Mouse (Mus musculus) neural tube, embryonic 10.5 days (tissue): ENCODE results near the gene Lrch1.
A peak's percentile ranks its signal among the peaks of the same experiment; 100 is the strongest.

Experiments
- DNase-seq: peaks from one replicate; pipeline ENCODE4 v3.0.0-alpha.2; 2017; ENCODE audit warnings: low spot score; ENCODE audit errors: extremely low spot score

Gene Lrch1

DNA sequence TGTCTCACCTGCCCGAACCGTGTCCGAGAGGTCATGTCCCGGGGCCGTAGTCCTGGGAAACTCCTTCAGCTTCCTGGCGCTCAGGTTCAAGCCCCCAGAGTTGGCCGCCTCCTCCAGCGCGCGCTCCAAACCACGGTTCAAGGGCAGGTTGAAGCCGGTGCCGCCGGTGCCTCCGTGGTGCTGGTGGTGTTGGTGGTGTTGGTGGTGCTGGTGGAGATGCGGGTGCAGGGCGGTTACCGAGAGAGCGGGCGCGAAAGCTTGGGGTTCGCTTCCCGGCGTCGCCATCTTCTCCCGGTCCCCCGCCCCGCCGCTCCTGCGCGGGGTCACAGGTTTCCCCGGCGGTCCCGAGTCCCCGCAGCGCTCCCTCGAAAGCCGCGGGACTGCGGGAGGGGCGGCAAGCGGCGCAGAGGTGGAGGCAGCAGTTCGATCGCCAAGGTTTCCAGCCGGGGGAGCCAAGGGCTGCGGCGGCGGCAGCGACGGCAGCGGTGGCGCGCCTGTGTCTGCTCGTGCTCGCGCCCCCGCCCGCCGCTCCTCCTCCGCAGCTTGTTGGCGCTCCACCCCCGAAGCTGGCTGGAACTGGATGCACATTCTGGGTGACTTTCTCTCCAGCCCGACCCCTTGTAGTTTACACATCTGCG, at the start of gene Lrch1:
TSS of gene Lrch1 (minus strand) at position 501 of the 638 bp plus-strand sequence.
- DNase-seq: peak; percentile 85

DNA sequence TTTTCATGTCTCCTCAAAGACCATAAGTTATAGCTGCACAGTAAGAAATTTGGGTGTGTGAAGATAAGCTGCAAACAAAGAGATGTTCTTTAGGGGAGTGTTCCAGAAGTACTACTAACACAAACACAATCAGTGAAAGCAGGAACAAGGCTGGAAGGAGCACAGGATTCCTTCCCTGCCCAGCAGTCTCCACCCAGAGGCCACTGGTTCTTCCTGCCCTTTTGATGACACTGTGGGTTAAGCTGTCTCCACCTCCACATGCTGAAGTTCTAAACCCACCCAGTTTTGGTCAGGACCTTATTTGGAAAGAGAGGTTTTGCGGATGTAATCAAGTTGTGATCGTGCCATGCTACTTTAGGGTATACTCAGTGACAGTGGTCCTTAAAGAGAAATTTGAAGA, 49.4 kb upstream of the Lrch1 start:
- DNase-seq: no peak

DNA sequence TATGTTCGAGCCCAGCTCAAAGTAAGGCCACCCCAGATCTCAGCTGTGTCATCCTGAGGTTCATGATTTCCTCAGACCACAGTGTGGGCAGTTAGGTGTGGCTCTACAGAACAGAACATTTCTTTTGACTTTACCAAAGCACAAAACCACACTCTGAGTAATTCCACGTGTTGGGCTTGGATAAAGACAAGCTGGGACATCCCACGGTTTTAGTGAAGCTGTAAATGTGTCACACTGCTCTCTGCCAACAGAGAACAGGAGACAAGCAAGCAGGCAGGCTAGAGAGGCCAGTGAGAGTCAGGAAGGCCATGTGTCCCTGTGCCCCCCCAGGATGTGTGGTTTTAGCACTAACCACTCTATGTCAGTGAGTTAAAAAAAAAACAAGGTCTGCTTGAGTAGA, 48.9 kb upstream of the Lrch1 start:
- no peak for DNase-seq

DNA sequence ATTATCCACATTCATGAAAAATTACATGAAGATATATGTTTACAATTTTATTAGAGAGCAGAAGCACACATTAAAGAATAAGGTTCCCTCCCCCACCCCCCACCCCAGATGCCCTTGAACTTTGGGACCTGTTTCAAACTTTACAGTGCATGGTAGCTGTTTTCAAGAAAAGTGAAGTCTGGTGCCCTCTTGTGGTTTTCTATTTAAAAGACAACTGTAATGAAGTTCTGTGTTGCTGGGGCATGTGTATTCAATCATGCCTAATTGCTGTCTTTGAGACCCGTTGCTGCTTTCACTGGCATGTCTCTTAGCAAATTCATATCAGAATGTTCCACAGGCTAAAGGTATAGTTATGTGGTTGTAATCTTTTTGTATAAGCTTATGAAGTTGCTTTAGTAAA, 42.8 kb upstream of the Lrch1 start:
- DNase-seq: no peak

DNA sequence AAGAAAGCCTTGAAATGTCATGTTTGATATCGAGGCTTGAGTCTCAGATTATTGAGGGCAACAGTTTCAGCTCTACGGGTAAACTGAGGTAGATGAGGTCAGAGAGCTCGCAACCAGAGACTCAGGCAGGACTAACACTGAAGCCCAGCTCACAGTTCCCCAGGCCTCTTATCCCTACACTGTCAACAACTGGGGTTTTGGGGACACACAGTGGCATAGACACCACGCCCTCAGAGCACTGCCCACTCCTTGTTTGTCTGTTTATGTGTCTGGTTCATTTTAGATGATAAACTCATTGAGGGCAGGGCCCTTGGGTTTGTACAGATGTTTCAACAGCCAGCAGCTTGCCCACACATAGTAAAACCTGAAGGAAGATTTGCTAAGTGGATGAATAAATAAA, 42.2 kb upstream of the Lrch1 start:
- DNase-seq: no peak

DNA sequence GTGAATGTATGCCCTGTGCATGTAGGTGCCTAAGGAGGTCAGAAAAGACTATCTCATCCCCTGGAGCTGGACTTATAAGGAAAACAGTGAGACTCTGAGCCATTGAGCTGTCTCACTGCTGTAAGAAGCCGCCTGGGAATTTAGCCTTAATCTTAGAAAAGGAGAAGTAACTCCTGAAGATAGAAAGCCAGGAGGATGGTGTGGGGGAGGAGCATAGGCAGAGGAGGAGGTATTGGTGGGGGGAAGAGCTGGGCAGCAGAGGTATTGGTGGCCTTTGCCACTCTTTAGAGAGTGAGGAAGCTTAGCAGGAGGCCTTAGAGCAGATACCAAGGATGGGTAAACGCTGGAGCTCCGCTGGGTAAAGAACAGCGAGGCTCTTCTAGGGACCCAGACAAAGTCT, 41.6 kb upstream of the Lrch1 start:
- DNase-seq: no peak

DNA sequence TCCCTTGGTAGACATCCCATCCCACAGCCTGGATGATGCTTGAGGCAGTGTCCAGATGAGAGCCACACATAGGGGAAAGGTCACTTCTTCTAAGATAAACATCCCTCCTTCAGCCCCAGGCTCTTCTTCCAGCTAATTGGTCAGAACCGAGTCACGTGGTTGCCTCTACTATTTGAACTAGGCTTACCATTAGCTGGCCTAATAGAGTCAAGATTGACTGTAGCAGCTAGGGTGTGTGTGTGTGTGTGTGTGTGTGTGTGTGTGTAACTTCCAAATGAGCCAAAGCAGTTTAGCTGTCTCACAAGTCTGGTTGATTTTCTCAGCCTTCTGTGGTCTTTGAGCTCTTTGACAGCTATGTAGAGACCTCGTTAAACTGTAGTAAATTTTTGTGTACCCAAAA, 38.9 kb upstream of the Lrch1 start:
- no peak for DNase-seq

DNA sequence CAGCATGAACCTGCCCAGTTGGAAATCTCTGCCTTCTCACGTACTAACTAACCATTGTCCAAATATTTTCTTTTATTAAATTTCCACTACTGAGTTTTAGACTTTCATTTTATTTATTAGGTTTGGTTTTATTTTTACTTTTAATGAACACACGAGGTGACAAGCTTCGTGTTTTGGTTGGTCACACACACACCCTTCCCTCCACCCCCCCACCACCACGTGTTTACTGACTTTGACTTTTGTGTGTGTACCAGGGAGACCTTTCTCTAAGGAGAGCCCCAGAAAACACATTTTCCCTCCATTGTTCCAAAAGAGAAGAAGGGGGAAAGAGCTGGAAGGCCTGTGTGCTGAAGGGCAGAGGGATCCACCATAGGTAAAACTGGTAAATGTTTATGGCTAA, 38.0 kb upstream of the Lrch1 start:
- no peak for DNase-seq

DNA sequence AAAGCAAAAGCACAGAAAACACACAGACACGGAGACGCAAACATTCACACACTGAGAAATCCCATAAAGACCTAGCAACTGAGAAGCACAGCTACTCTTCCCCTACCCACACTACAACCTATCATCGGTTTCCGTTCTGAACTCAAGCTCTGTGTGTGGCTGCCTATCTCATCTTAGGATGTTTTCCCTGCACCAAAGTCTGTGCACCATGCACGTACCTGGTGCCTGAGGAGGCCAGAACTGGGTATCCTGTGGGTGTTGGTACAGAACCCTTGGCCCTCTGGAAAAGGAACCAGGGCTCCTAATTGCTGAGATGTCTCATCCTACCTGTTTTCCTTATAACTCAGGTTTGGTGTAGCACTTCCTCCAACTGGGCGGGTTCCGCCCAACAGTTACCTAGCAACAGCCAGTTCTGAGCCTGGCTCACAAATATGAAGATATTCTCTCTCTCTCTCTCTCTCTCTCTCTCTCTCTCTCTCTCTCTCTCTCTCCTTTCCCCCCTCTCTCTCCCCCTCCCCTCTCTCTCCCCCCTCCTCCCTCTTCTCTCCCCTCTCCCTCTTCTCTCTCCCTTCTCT, 37.2 kb upstream of the Lrch1 start:
- no peak for DNase-seq

DNA sequence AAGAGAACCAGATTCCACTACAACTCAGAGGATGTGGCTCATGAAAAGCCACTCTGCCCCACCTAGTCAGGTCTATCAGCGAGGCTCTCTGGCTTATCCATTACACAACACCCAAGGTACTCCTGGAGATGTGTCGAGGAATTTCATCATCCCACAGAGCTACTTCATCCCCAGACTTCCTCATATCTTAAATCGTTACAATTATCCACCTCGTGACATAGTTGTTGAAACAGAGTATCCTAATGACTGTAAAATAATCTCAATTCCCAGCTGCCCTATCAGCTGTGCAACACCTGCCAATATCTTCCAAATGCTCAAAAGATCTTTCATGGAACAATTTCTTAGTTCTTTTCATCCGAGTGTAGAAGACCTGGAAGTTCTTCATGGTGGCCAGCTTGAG, 35.4 kb upstream of the Lrch1 start:
- no peak for DNase-seq

DNA sequence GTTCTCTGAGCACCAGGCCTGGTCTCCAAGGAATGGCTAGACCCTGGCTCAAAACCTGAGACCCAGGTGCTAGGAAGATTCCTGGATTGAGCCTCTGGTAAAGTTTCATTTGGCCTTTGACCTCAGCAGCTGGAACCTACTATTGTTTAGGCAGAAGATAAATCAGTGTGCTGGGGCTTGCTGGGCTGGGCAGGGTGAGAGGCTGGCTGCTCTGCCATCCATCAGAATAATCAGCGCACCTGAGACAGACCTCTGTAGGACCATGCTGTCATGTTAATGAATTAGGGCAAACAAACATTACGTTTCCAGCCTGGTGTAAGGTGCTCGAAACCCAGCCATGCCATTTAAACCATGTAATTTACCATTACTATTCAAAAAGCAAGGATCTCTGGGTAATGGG, 33.3 kb upstream of the Lrch1 start:
- no peak for DNase-seq

DNA sequence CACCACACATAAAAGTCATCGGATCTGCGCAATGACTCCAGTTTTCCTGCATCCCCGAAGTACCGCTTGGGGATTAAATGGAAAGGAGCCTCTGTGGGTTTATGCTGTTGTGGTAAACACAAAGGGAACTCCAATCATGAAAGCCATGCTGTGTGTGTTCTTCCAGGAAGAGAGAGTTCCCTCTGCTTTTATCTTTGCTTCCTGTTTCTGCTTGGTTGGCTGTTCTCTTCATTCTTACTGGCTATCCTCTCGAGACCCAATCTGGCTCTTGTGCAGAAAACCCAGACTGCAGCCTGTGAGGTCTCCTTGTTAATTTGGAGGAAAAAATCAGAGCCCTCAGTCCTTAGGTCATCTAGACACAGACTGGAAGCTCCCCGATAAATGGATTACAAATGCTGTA, 29.3 kb upstream of the Lrch1 start:
- DNase-seq: no peak

DNA sequence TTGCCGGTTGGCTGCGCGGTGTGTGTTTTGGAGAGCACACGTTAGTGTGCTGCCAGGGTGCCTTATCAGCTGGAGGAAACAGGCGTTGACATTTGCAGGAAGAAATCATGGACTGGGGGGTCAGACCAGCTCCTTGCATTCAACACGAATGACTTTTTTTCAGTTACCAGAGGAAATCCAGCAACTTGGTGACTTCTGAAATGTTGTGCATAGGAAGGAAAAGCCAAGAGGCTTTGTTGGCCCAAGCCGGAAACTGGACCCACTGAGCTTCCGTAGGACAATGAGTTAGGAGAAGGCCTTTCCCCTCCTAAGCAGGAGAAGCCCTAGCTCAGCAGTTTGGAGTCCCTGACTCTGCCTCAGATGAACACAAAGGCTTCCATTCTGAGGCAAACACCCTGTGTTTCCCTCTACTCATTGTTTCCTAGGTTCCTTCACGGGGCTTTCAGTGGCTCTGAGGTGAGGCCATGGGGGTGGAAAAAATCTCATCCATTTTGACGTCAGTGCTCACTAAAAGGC, 26.5 kb upstream of the Lrch1 start:
- no peak for DNase-seq

DNA sequence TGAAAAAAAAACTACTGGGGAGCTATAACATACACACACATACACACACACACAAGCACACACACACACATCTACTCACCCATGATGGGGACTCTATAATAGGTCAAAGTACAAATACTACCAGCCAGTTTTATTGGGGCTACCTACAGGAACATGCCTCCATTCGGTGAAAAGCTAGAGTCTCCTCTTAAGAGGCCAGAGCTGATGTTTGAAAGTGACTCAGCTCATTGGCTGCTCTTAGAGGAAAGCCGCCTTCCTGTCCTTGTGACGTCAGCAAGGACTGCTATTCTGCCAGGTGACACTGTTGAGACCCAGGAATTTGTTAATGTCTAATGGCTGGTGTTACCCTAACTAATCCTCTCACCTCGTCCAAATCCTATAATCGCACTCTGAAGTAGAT, 25.0 kb upstream of the Lrch1 start:
- no peak for DNase-seq

DNA sequence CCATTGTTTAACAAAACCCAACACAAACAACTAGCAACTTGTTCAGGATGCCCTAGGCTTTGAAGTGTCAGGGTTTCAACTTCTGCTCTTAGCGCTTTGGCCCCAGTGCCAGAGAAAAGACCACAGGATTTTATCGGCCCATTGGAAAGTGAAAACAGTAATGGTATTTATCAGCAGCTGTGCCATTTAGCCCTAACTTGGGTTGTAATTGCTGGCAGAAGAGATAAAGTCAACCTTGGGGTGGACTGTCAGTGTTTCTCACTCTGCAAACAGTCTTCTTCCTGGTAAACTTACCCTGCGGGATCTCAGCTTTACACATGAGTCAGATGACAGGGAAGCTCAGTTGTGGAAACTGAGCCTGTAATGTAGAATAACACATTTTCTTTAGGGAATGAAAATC, 24.5 kb upstream of the Lrch1 start:
- DNase-seq: no peak

DNA sequence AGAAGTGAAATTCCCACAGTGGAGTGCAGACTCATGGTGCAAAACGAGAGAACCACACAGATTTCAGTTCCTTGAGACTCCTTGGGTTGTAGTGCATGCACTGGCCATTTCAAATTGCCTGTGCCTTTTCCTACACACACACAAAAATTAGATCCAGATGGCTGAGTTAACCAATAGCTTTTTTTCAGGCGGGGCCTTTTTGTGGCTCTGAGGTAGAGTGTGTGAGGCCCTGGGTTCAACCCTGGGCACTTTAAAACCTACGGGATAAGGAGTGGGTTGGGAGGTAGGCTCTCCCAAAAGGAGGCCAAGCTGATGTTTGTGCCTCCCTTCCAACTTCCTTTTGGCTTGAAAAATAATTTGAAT, 15.7 kb upstream of the Lrch1 start:
- no peak for DNase-seq

DNA sequence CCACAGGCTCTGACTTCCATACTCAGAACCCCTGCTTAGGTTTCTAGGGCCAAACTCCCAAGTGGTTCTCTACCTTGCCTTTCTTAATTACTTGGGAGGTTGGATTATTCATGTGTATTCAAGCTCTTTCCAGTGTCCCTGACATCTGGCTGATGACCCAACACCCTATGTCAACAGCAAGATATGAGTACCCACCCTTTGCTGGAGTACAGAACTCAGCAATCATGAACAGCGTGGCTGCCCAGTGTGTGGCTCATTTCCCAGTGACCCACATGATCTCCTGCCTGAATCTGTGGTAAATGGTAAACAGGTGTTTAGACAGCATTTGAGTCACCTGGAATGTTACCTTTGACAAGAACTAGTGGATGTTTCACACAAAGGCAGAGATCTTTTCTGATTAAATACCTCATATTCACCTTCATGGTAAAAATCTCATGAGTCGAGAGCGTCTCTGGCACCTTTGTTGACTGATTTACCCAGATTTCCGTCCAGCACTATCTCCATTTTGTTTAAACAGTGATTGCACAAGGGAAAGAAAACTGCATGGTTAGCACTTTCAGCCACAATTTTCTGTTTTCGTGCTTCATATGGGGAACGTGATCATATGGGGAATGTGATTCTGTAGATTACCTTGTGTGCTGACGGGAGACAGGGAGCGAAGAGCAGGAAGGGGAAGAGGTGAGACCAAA, 15.2 kb upstream of the Lrch1 start:
- DNase-seq: no peak

DNA sequence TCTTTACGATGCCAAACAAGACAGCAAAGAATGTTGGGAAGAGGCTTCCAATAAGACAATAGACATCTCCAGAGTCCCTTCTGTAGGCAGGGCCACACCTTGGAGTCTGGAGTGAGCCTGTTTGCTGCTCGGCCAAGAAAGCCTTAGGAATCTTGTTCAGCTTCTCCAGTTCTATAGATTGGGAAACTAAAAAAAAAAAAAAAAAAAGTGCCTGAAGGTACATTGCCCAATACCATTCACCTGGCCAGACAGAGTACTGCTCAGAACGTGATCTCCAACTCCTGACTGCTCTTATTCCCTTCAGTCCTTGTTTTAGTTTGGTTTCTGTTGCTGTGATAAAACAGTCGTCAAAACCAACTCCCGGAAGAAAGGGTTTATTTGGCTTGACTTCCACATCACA, 12.9 kb upstream of the Lrch1 start:
- DNase-seq: no peak

DNA sequence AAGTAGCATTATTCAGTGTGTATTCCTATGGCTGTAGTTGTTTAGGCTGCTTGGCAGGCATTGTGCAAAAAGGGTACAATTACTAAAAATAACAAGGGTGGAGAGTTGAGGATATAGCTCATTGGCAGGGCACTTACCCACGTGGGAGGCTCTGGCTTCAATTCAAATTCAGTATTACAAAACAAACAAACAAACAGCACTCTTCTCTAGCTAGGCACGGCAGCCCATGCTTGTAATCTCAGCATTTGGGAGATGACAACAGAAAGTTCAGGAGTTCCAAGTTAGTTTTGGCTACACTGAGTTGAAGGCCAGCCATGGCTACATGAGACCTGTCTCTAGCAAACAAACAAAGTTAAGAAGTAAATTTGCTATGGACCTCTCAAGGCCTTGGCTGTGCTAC, 9.0 kb upstream of the Lrch1 start:
- no peak for DNase-seq

DNA sequence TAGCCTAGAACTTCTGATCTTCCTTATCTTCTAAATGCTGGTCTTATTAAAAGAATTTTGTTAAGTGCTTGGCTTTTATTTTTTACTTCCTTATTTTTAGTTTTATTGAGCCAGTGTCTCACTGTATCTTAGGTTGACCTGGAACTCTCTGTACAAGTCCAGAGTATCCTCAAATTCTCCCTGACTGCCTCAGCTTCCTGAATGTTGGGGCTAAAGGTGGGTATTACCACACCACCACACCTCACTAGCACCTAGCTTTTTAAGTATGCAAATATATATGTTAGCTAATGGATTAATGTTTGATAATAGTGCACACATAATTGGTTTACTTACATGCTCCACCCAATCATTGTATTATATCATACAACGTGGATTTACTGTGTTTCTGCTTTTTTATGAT, 8.6 kb upstream of the Lrch1 start:
- DNase-seq: no peak

DNA sequence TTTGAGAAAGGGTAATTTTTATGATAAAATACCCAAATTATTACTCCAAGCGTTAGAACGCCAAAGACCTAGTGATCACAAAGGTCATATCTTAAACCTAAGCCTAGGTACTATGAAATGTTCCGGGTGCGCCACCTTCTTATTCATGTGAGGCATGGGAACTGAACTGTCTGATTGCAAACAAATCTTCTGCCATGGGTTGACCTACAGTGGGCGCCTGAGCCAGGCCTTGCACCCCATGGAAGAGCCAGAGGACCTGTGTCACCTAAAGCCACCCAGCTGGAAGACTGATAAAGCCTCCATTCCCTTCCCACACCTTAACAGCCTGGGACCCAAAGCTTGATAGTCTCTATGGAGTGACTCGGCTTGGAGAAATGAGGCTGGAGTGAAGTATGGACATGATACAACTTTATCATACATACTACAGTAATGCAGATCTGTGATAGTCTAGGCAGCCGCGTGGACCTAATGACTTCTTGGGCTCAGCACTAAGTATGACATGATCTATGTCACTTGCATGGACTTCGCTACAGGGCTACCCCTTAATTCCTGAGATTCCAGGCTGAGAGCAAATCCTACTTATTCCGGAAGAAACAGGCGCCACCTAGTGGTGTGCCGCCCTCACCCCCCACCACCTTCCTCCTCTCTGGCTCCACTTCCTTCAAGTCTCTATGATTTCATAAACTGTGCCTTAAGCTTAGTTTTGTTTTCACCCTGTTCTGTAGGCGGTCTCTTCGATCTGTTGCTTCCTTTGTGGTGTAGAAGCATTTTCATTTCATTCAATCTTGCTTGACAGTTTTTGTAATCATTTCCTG, 957 bp upstream of the Lrch1 start:
- peak; percentile 59 for DNase-seq

DNA sequence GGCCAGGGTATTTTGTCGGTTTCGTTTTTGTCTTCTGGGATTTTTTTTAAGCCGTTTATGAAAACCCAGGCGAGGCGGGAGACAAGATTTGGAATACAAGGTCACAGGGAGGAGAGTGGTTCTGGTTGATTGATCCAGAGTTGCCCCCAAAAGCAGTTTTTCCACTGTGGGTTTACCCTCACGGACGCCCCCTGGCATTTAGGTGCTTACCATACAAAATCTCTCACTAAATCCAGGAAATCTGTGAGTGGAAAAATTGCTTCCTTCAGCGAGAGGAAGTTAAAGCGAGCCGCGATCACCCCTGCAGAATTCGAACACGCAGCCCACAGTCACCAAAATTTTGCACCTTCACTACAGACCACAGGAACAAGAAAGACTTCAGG, 329 bp upstream of the Lrch1 start:
- DNase-seq: no peak
